Mouse (Mus musculus) MEL (cell line): ENCODE measurements at regions not wholly inside any gene's neighbourhood (a gene's known extent, or its start where the extent isn't known, plus 50 kb on each side); places are given as distances from the start of the nearest gene placed in this dataset.

Experiments
- DNase-seq: peaks from one replicate; pipeline ENCODE4 v3.0.0; 2011; ENCODE audit warnings: low read depth, low spot score
- H3K27ac ChIP-seq: 2 replicates; pipeline ENCODE4 v1.5.1; 2012; ENCODE audit warnings: low read depth, mild to moderate bottlenecking, control low read depth, low read length, moderate library complexity; ENCODE audit not compliant: control insufficient read depth
- H3K27me3 ChIP-seq, 2 experiments: fragments of 150-350 bp in 1 of 2; sonication (generic) in 1 of 2; 2 replicates each; pipeline ENCODE4 v1.6.1; 2012; ENCODE audit warnings: low read length in 2 of 2, mild to moderate bottlenecking in 2 of 2, improper control_type of control experiment in 1 of 2, moderate library complexity in 1 of 2; ENCODE audit not compliant: insufficient read depth in 2 of 2, control insufficient read depth in 1 of 2
- H3K36me3 ChIP-seq, 2 experiments: 2 replicates each; pipeline ENCODE4 v1.6.1; 2012 to 2014; ENCODE audit warnings: low read length in 2 of 2, improper control_type of control experiment in 1 of 2, inconsistent platforms in 1 of 2, mild to moderate bottlenecking in 1 of 2; ENCODE audit not compliant: insufficient read depth in 2 of 2, control insufficient read depth in 1 of 2
- H3K4me1 ChIP-seq, 2 experiments: fragments of 150-350 bp in 1 of 2; sonication (generic) in 1 of 2; 2 replicates each; pipeline ENCODE4 v1.6.1; 2012; ENCODE audit warnings: low read length in 2 of 2, improper control_type of control experiment in 1 of 2, mild to moderate bottlenecking in 1 of 2; ENCODE audit not compliant: insufficient read depth in 2 of 2, control insufficient read depth in 1 of 2
- H3K4me3 ChIP-seq, 2 experiments: fragments of 150-350 bp in 1 of 2; sonication (generic) in 1 of 2; 2 replicates each; pipeline ENCODE4 v1.5.1; 2012; ENCODE audit warnings: low read depth in 2 of 2, low read length in 2 of 2, mild to moderate bottlenecking in 2 of 2, moderate library complexity in 2 of 2, control low read depth in 1 of 2, improper control_type of control experiment in 1 of 2; ENCODE audit not compliant: control insufficient read depth in 1 of 2, insufficient read depth in 1 of 2
- H3K79me2 ChIP-seq: 2 replicates; pipeline ENCODE4 v1.6.1; 2012; ENCODE audit warnings: mild to moderate bottlenecking, low read length, moderate library complexity; ENCODE audit not compliant: control insufficient read depth, poor library complexity, insufficient read depth
- H3K9ac ChIP-seq: 2 replicates; pipeline ENCODE4 v1.6.1; 2012; ENCODE audit warnings: low read depth, mild to moderate bottlenecking, control low read depth, low read length, moderate library complexity; ENCODE audit not compliant: control insufficient read depth, poor library complexity, severe bottlenecking
- H3K9me3 ChIP-seq: fragments of 150-350 bp; sonication (generic); replicated peaks from 2 replicates; pipeline ENCODE4 v1.6.1; 2012; ENCODE audit warnings: mild to moderate bottlenecking, low read length, improper control_type of control experiment, moderate library complexity; ENCODE audit not compliant: insufficient read depth
- BHLHE40 ChIP-seq: IDR thresholded peaks from 2 replicates; pipeline ENCODE4 v1.6.1; 2012; ENCODE audit warnings: low read depth, mild to moderate bottlenecking, inconsistent platforms, low read length, improper control_type of control experiment, borderline replicate concordance
- CHD1 ChIP-seq: IDR thresholded peaks from 2 replicates; pipeline ENCODE4 v1.6.1; 2012; ENCODE audit warnings: low read depth, mild to moderate bottlenecking, inconsistent platforms, low read length, improper control_type of control experiment
- E2F4 ChIP-seq: IDR thresholded peaks from 2 replicates; pipeline ENCODE4 v1.6.1; 2011; ENCODE audit warnings: low read depth, low read length, improper control_type of control experiment, borderline replicate concordance
- ETS1 ChIP-seq: IDR thresholded peaks from 2 replicates; pipeline ENCODE4 v1.6.1; 2012; ENCODE audit warnings: low read depth, mild to moderate bottlenecking, inconsistent platforms, low read length, improper control_type of control experiment, moderate library complexity
- JUND ChIP-seq: IDR thresholded peaks from 2 replicates; pipeline ENCODE4 v1.6.1; 2011; ENCODE audit warnings: low read depth, mild to moderate bottlenecking, improper control_type of control experiment, low read length
- MAZ ChIP-seq: IDR thresholded peaks from 2 replicates; pipeline ENCODE4 v1.6.1; 2012; ENCODE audit warnings: low read depth, mild to moderate bottlenecking, inconsistent platforms, low read length, improper control_type of control experiment
- MXI1 ChIP-seq: IDR thresholded peaks from 2 replicates; pipeline ENCODE4 v1.6.1; 2011; ENCODE audit warnings: mild to moderate bottlenecking, low read depth, low read length, improper control_type of control experiment
- MYB ChIP-seq: IDR thresholded peaks from 2 replicates; pipeline ENCODE4 v1.6.1; 2011; ENCODE audit warnings: mild to moderate bottlenecking, low read depth, low read length, improper control_type of control experiment
- MYC ChIP-seq: IDR thresholded peaks from 2 replicates; pipeline ENCODE4 v1.6.1; 2011; ENCODE audit warnings: low read depth, mild to moderate bottlenecking, low read length, improper control_type of control experiment, moderate library complexity
- NELFE ChIP-seq: IDR thresholded peaks from 2 replicates; pipeline ENCODE4 v1.6.1; 2011; ENCODE audit warnings: low read depth, low read length, improper control_type of control experiment
- POLR2A ChIP-seq, 2 experiments: IDR thresholded peaks; 2 replicates each; pipeline ENCODE4 v1.6.1; 2011 to 2012; ENCODE audit warnings: low read length in 2 of 2, mild to moderate bottlenecking in 2 of 2, control low read depth in 1 of 2, improper control_type of control experiment in 1 of 2, low read depth in 1 of 2, moderate library complexity in 1 of 2; ENCODE audit not compliant: control insufficient read depth in 1 of 2, insufficient read depth in 1 of 2, poor library complexity in 1 of 2
- POLR2AphosphoS2 ChIP-seq: IDR thresholded peaks from 2 replicates; pipeline ENCODE4 v1.6.1; 2011; ENCODE audit warnings: low read length, improper control_type of control experiment
- POLR2AphosphoS5 ChIP-seq: IDR thresholded peaks from 2 replicates; pipeline ENCODE4 v1.6.1; 2012; ENCODE audit warnings: low read depth, borderline replicate concordance, mild to moderate bottlenecking, inconsistent platforms, low read length, moderate library complexity, mixed read lengths
- RCOR1 ChIP-seq: IDR thresholded peaks from 2 replicates; pipeline ENCODE4 v1.6.1; 2012; ENCODE audit warnings: low read depth, mild to moderate bottlenecking, inconsistent platforms, low read length, improper control_type of control experiment
- TAL1 ChIP-seq: IDR thresholded peaks from 2 replicates; pipeline ENCODE4 v1.6.1; 2012; ENCODE audit warnings: mild to moderate bottlenecking, inconsistent platforms, low read length, moderate library complexity, mixed read lengths
- TBP ChIP-seq: IDR thresholded peaks from 2 replicates; pipeline ENCODE4 v1.8.0; 2011; ENCODE audit warnings: low read depth, low read length, improper control_type of control experiment
- TCF12 ChIP-seq: IDR thresholded peaks from 2 replicates; pipeline ENCODE4 v1.6.1; 2014; ENCODE audit warnings: low read depth, mild to moderate bottlenecking, inconsistent platforms, low read length, improper control_type of control experiment, moderate library complexity
- UBTF ChIP-seq: IDR thresholded peaks from 2 replicates; pipeline ENCODE4 v1.6.1; 2012; ENCODE audit warnings: low read depth, mild to moderate bottlenecking, inconsistent platforms, low read length, improper control_type of control experiment, moderate library complexity, borderline replicate concordance; ENCODE audit not compliant: insufficient read depth
- USF2 ChIP-seq, 2 experiments: IDR thresholded peaks; 2 replicates each; pipeline ENCODE4 v1.6.1; 2011 to 2012; ENCODE audit warnings: improper control_type of control experiment in 2 of 2, low read length in 2 of 2, borderline replicate concordance in 1 of 2, inconsistent platforms in 1 of 2, low read depth in 1 of 2, mild to moderate bottlenecking in 1 of 2; ENCODE audit not compliant: insufficient read depth in 1 of 2
- ZMIZ1 ChIP-seq: IDR thresholded peaks from 2 replicates; pipeline ENCODE4 v1.6.1; 2012; ENCODE audit warnings: low read depth, mild to moderate bottlenecking, inconsistent platforms, low read length, improper control_type of control experiment, moderate library complexity

DNA sequence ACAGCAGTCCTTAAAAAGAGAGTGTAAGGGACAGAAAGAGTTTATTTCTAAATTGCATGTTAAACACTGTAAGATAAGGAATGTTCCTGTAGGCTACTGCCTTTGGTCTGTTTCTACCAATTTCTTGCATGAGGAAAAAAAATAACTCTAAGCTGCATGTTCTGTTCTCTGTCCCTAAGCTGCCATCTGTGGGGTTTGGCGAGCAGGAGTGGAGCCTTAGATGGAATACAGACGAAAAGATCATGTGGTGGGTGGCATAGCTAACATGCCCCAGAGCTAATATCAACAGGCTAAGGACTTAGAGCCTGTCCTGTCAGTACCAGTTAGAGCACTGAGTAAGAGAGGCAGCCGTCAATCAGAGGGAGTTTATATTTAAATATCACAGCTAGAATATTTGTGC lies 590.1 kb downstream of the Zfp706 start:
- TF ChIP-seq TBP (no peak), UBTF (no peak)
- H3K9me3 ChIP-seq: no peaks in the 10 kb centered on the region

DNA sequence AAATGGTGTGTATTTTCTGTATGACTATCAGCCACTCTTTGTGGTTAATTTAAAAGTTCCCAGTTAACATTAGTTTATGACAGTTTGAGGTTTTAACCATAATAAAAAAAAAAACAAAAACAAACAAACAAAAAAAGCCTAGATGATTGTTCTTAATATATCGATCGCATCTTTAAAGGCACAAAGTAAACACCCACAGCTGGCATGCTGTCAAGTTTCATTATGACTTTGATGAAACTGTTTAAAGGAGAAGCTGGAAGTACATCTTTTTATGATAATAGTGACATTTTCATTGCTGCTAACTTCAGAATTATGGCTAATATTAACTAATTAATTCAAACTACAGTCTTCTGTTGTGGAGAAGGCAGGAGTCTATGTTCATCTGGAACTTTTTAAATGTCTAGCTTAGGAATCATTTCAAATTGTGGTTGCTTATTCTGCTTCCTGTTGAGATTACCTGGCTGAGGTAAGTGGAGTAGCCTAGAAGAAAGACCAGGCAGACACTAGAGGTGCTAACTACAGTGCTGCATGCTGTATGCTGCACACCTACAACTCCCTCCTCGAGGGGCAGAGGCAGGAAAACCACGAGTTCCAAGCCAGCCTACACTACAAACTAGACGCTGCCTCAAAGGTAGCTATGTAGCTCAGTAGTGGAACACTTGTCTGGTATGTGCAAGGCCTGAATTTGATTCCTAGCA lies 591.9 kb downstream of the Zfp706 start:
- H3K9me3 ChIP-seq: no peaks in the 10 kb centered on the region
- peaks cover 34 to 50% of the 10 kb centered on the region in 2 experiments for H3K27me3 ChIP-seq
- no peak overlapping the region for H3K27ac ChIP-seq
- no peaks in the 10 kb centered on the region for H3K79me2 ChIP-seq
- no peak overlapping the region for H3K4me3 ChIP-seq
- H3K9ac ChIP-seq: no peak overlapping the region
- no peak for TF ChIP-seq MYC
- TF ChIP-seq JUND: no peak
- TF ChIP-seq NELFE: no peak
- no peak for DNase-seq
- H3K4me1 ChIP-seq: no peaks in the 10 kb centered on the region
- H3K36me3 ChIP-seq: no peaks in the 10 kb centered on the region

More for the DNA sequence above, 590.1 kb downstream of the Zfp706 start:
- no peak overlapping the region for H3K27ac ChIP-seq
- DNase-seq: no peak
- peaks cover 38 to 46% of the 10 kb centered on the region in 2 experiments for H3K27me3 ChIP-seq
- H3K4me3 ChIP-seq: no peak overlapping the region
- H3K9ac ChIP-seq: no peak overlapping the region
- no peaks in the 10 kb centered on the region for H3K79me2 ChIP-seq
- H3K36me3 ChIP-seq: no peaks in the 10 kb centered on the region
- H3K4me1 ChIP-seq: no peaks in the 10 kb centered on the region

GRCm38 (mm10) chr15:36412016-36412415 lies 595.6 kb downstream of the Zfp706 start:
- Histone ChIP-seq H3K27me3 (peaks cover 32 to 56% of the 10 kb centered on the region in 2 experiments), H3K9ac (no peak overlapping the region), H3K9me3 (no peaks in the 10 kb centered on the region), H3K36me3 (no peaks in the 10 kb centered on the region), H3K4me1 (no peaks in the 10 kb centered on the region), H3K79me2 (no peaks in the 10 kb centered on the region), H3K4me3 (no peak overlapping the region), H3K27ac (no peak overlapping the region)
- no peak for DNase-seq
- TF ChIP-seq USF2 (IDR thresholded peaks at IDR 0.05; ENCODE audit: borderline replicate concordance in 1 of 2, insufficient read depth in 1 of 2, low read depth in 1 of 2, low read length in 2 of 2): no peak
- TF ChIP-seq MAZ: no peak
- no peak for TF ChIP-seq POLR2A (IDR thresholded peaks at IDR 0.05; ENCODE audit: control insufficient read depth in 1 of 2, insufficient read depth in 1 of 2, low read depth in 1 of 2, low read length in 2 of 2, poor library complexity in 1 of 2)
- TF ChIP-seq ETS1: no peak
- no peak for TF ChIP-seq BHLHE40
- TF ChIP-seq TAL1: no peak
- TF ChIP-seq POLR2AphosphoS5: no peak
- TF ChIP-seq TCF12: no peak
- no peak for TF ChIP-seq MXI1
- TF ChIP-seq RCOR1: no peak
- no peak for TF ChIP-seq POLR2AphosphoS2
- TF ChIP-seq ZMIZ1: no peak
- no peak for TF ChIP-seq CHD1
- TF ChIP-seq E2F4: no peak
- TF ChIP-seq MYB: no peak
- no peak for TF ChIP-seq UBTF
